Mouse (Mus musculus) stomach, postnatal 0 days (tissue): ENCODE results near the gene Slc44a4.

ENCODE experiments used
- CTCF ChIP-seq: IDR thresholded peaks from 2 replicates; pipeline ENCODE4 v1.5.1; 2016; ENCODE audit warnings: antibody characterized with exemption, low read depth, mild to moderate bottlenecking, moderate library complexity
- EP300 ChIP-seq: optimal IDR thresholded peaks from 2 replicates; pipeline ENCODE3; 2016; ENCODE audit warnings: antibody characterized with exemption

- TF ChIP-seq CTCF, result no peak
- no peak for TF ChIP-seq EP300
Measured at GRCm38 (mm10) chr17:34896366-34896765, 17.9 kb upstream of the Slc44a4 start.
